Mouse (Mus musculus) liver, embryonic 14.5 days (tissue): Measurements from ENCODE around the gene Olfr1177-ps. TPM values are rescaled to one million over a fixed set of nuclear protein-coding genes. Genes with fewer than 3 reads are reported as not detected.

Source experiments
- ATAC-seq: fragments of 200-750 bp; cut with Nextera tagmentation; 2 replicates; pipeline ENCODE4 v1.8.0; 2017; ENCODE audit warnings: moderate number of reproducible peaks, mild to moderate bottlenecking, moderate library complexity; ENCODE audit not compliant: insufficient read depth
- DNase-seq, 3 experiments: peaks; one replicate each; pipeline ENCODE4 v3.0.0-alpha.2; 2012 to 2013; ENCODE audit warnings: low read depth in 3 of 3, low spot score in 3 of 3
- H3K27ac ChIP-seq: fragments of 300-500 bp; sonication (generic); 2 replicates; pipeline ENCODE4 v1.5.1; 2014; ENCODE audit warnings: moderate library complexity, mild to moderate bottlenecking, control low read depth, inconsistent platforms
- H3K27me3 ChIP-seq: fragments of 300-500 bp; sonication (generic); 2 replicates; pipeline ENCODE4 v1.6.1; 2014; ENCODE audit warnings: mild to moderate bottlenecking, low read length, moderate library complexity; ENCODE audit not compliant: control insufficient read depth, insufficient read depth
- H3K36me3 ChIP-seq: fragments of 300-500 bp; sonication (generic); replicated peaks from 2 replicates; pipeline ENCODE4 v1.6.1; 2014; ENCODE audit warnings: low read depth; ENCODE audit not compliant: control insufficient read depth, insufficient read depth
- H3K4me1 ChIP-seq, 2 experiments: fragments of 200-500 bp in 1 of 2; fragments of 300-500 bp in 1 of 2; sonication (generic) in 1 of 2; replicated peaks; 2 replicates each; pipeline ENCODE4 v1.6.1; 2012 to 2014; ENCODE audit warnings: antibody characterized with exemption in 1 of 2, inconsistent platforms in 1 of 2, low read length in 1 of 2; ENCODE audit not compliant: control insufficient read depth in 2 of 2, insufficient read depth in 2 of 2
- H3K4me2 ChIP-seq: fragments of 300-500 bp; sonication (generic); 2 replicates; pipeline ENCODE4 v1.6.1; 2014; ENCODE audit warnings: low read depth, mild to moderate bottlenecking, control low read depth, moderate library complexity
- H3K4me3 ChIP-seq, 2 experiments: fragments of 200-500 bp in 1 of 2; fragments of 300-500 bp in 1 of 2; sonication (generic) in 1 of 2; 2 replicates each; pipeline ENCODE4 v1.5.1; 2012 to 2014; ENCODE audit warnings: low read depth in 2 of 2, low read length in 2 of 2, mild to moderate bottlenecking in 2 of 2, control low read depth in 1 of 2, inconsistent platforms in 1 of 2, moderate library complexity in 1 of 2; ENCODE audit not compliant: insufficient read depth in 1 of 2
- H3K9ac ChIP-seq: fragments of 300-500 bp; sonication (generic); replicated peaks from 2 replicates; pipeline ENCODE4 v1.6.1; 2014; ENCODE audit warnings: mild to moderate bottlenecking, control low read depth, moderate library complexity
- H3K9me3 ChIP-seq: fragments of 300-500 bp; sonication (generic); 2 replicates; pipeline ENCODE4 v1.6.1; 2016; ENCODE audit warnings: low read length, mixed read lengths; ENCODE audit not compliant: control insufficient read depth
- CTCF ChIP-seq: IDR thresholded peaks from 2 replicates; pipeline ENCODE4 v1.5.1; 2016; ENCODE audit warnings: antibody characterized with exemption, low read depth, control low read depth
- EP300 ChIP-seq: IDR thresholded peaks from 2 replicates; pipeline ENCODE4 v1.6.1; 2016; ENCODE audit warnings: antibody characterized with exemption, low read depth
- WGBS: fragments of 180-500 bp; shearing (Covaris S2); extraction: QIAGEN DNeasy Blood & Tissue Kit; methylation state at CpG from one replicate; pipeline ENCODE4 v1.1.7; 2014; ENCODE audit not compliant: insufficient replicate concordance; 5-methylcytosine and 5-hydroxymethylcytosine counted together
- polyA plus RNA-seq, 2 experiments: library from polyadenylated mRNA; depleted of rRNA in 1 of 2; stranded (reverse) in 1 of 2; unstranded in 1 of 2; fragments of >200 nt; fragmentation: Nextera tagmentation in 1 of 2; extraction: Ambion mirVana in 1 of 2; gene quantifications; 2 replicates each; pipeline versions ENCODE4 v1.2.1 to v1.2.3; 2012 to 2014

The Olfr1177-ps gene
- not detected in 2 replicates for polyA plus RNA-seq (2012; rRNA removed)
- polyA plus RNA-seq (2014; fragmentation: Nextera tagmentation; extraction: Ambion mirVana), result not detected in 2 replicates

GRCm38 (mm10) chr2:88346392-88346791 lies at the start of gene Olfr1177-ps:
Gene Olfr1177-ps (minus strand): TSS chr2:88346492.
- H3K27ac ChIP-seq, result no peak within 1 kb of the TSS
- no peaks in the 10 kb centered on the region for H3K9me3 ChIP-seq
- no peaks in the 10 kb centered on the region for H3K27me3 ChIP-seq
- whole genome bisulfite sequencing, result 39% methylated on average over 1 of the region's 1 CpGs
- DNase-seq (no peak), ATAC-seq (no peak)
- no peak within 1 kb of the TSS for H3K9ac ChIP-seq
- TF ChIP-seq EP300 (no peak), CTCF (no peak)
- no peak within 1 kb of the TSS for H3K4me3 ChIP-seq
- no peaks in the 10 kb centered on the region for H3K36me3 ChIP-seq
- no peak within 1 kb of the TSS for H3K4me2 ChIP-seq
- H3K4me1 ChIP-seq, result no peaks in the 10 kb centered on the region

GRCm38 (mm10) chr2:88386762-88387161 lies 40.5 kb upstream of the Olfr1177-ps start, which contains the start of gene Olfr1178:
Gene Olfr1178 (plus strand): TSS chr2:88387062.
- no peaks in the 10 kb centered on the region for H3K27me3 ChIP-seq
- H3K36me3 ChIP-seq, result no peaks in the 10 kb centered on the region
- H3K4me2 ChIP-seq, result no peak within 1 kb of the TSS
- H3K4me3 ChIP-seq, result no peak within 1 kb of the TSS
- H3K27ac ChIP-seq, result no peak within 1 kb of the TSS
- no peaks in the 10 kb centered on the region for H3K9me3 ChIP-seq
- 59% methylated on average over 1 of the region's 1 CpGs for WGBS
- H3K4me1 ChIP-seq, result no peaks in the 10 kb centered on the region
- H3K9ac ChIP-seq, result no peak within 1 kb of the TSS
- no peak for TF ChIP-seq EP300
- no peak for TF ChIP-seq CTCF
- DNase-seq, result no peak
- ATAC-seq, result no peak

GRCm38 (mm10) chr2:88356304-88356703 lies 10.0 kb upstream of the Olfr1177-ps start:
- no peak overlapping the region for H3K4me2 ChIP-seq
- no peaks in the 10 kb centered on the region for H3K4me1 ChIP-seq
- no peaks in the 10 kb centered on the region for H3K27me3 ChIP-seq
- no peaks in the 10 kb centered on the region for H3K36me3 ChIP-seq
- H3K9me3 ChIP-seq, result no peaks in the 10 kb centered on the region
- 4% methylated on average over 2 of the region's 2 CpGs for WGBS
- H3K27ac ChIP-seq, result no peak overlapping the region
- no peak overlapping the region for H3K9ac ChIP-seq
- H3K4me3 ChIP-seq, result no peak overlapping the region
- no peak for DNase-seq
- no peak for ATAC-seq
- TF ChIP-seq CTCF (peak; percentile 16; the same call in 1 of the 2 replicates), EP300 (no peak)

- Histone ChIP-seq H3K4me2 (no peak within 1 kb of the TSS), H3K27ac (no peak within 1 kb of the TSS), H3K36me3 (no peaks in the 10 kb centered on the region), H3K4me3 (no peak within 1 kb of the TSS), H3K9ac (no peak within 1 kb of the TSS), H3K27me3 (no peaks in the 10 kb centered on the region), H3K9me3 (no peaks in the 10 kb centered on the region), H3K4me1 (no peaks in the 10 kb centered on the region)
- 41% methylated on average over 1 of the region's 1 CpGs for WGBS
- no peak for TF ChIP-seq EP300
- TF ChIP-seq CTCF, result no peak
- no peak for DNase-seq
- no peak for ATAC-seq
Measured at GRCm38 (mm10) chr2:88336421-88336820, 9.9 kb downstream of the Olfr1177-ps start, which contains the start of gene Olfr1176. Gene Olfr1176 (plus strand): TSS chr2:88336721.

GRCm38 (mm10) chr2:88327115-88327514 lies 19.2 kb downstream of the Olfr1177-ps start, which contains the start of gene Olfr1175-ps:
Gene Olfr1175-ps (minus strand): TSS chr2:88327215.
- DNase-seq (no peak), ATAC-seq (no peak)
- WGBS, result 58% methylated on average over 2 of the region's 2 CpGs

More at GRCm38 (mm10) chr2:88327115-88327514, 19.2 kb downstream of the Olfr1177-ps start, which contains the start of gene Olfr1175-ps:
- no peak within 1 kb of the TSS for H3K4me3 ChIP-seq
- no peaks in the 10 kb centered on the region for H3K9me3 ChIP-seq
- H3K27me3 ChIP-seq, result no peaks in the 10 kb centered on the region
- no peak within 1 kb of the TSS for H3K9ac ChIP-seq
- no peak within 1 kb of the TSS for H3K27ac ChIP-seq
- H3K4me2 ChIP-seq, result no peak within 1 kb of the TSS
- no peaks in the 10 kb centered on the region for H3K36me3 ChIP-seq
- H3K4me1 ChIP-seq, result no peaks in the 10 kb centered on the region
- TF ChIP-seq EP300 (no peak), CTCF (no peak)
